In the genomic region with DNA sequence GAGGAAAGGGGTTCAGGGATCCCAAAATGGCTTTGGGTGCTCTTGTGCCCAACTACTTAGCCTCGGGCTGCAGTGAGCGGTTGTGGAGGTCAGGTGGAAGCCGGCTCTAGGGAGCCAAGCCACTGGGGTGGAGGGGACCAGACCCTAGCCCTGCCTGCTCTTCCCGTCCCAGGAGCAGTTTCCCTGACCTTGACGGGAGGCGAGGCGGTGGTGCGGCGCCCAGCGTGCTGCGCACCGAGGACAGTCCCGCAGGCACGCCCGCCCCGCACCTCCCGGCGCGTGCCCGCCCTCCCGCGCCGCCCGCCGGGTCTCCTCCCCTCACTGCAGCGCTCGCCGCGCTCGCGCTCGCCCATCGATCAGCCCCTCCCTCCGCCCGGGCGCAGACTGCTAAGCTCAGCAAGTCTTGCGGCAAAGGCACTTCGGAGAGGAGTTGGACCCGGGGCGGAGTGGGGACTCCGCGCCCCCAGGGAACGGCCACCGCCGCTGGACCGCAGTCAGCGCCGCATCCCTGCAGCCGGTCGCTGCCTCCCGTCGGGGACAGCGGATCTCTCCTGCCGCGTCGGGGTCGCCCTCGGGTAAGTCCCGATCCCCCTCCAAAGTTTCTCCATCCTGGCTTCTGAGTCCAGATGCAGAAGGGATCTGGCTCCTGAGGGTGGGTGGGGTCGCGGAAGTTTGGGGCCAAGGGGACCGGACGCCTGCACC, we compare ENCODE assay signal across 8 mouse cellular contexts. TPM values are rescaled to one million over a fixed set of nuclear protein-coding genes. Genes with fewer than 3 reads are reported as not detected.
A peak's percentile ranks its signal among the peaks of the same experiment; 100 is the strongest.
DNase-seq lines count a peak whose midpoint lies in the region; ATAC-seq and TF ChIP-seq lines count a peak whose summit lies in the region.

A gene (plus strand): TSS at position 417 of the 702 bp plus-strand sequence.

- WGBS in heart, postnatal 0 days = under 1% methylated on average over 34 of the region's 63 CpGs
- WGBS in lung, postnatal 0 days = under 1% methylated on average over 50 of the region's 63 CpGs

- H3K27me3 ChIP-seq in E14TG2a.4 (ENCODE audit: insufficient read depth, low read length) = peaks cover 86% of the 10 kb centered on the region
- H3K27me3 ChIP-seq in heart, postnatal 0 days (ENCODE audit: control insufficient read depth, insufficient read depth, low read length) = peaks cover 65% of the 10 kb centered on the region
- H3K27me3 ChIP-seq in lung, postnatal 0 days (replicated peaks; ENCODE audit: insufficient read depth, low read length) = peaks cover 46% of the 10 kb centered on the region

- TF ChIP-seq EP300 in heart, postnatal 0 days (IDR thresholded peaks at IDR 0.05; ENCODE audit: low read depth) = no peak
- no peak for TF ChIP-seq EP300 in lung, postnatal 0 days (IDR thresholded peaks at IDR 0.05)

- DNase-seq in MN1 (ENCODE audit: low spot score) = peak; percentile 63
- peak; percentile 71 for DNase-seq in embryo, embryonic 10 days (ENCODE audit: low spot score)
- DNase-seq in heart, postnatal 0 days (ENCODE audit: low spot score) = no peak
- DNase-seq in layer of hippocampus, postnatal 14 days (ENCODE audit: low spot score in 2 of 2) = no peak
- no peak for DNase-seq in lung, postnatal 0 days (ENCODE audit: low spot score)
- DNase-seq in right cerebral cortex, postnatal 25 days = peak; percentile 46
- DNase-seq in thymus, postnatal 25 days = no peak

- no peaks in the 10 kb centered on the region for H3K9me3 ChIP-seq in E14TG2a.4 (ENCODE audit: low read length)
- H3K9me3 ChIP-seq in heart, postnatal 0 days (replicated peaks; ENCODE audit: control insufficient read depth, low read length) = no peaks in the 10 kb centered on the region
- H3K9me3 ChIP-seq in lung, postnatal 0 days (ENCODE audit: low read length) = no peaks in the 10 kb centered on the region

- peaks cover 33% of the 10 kb centered on the region for H3K4me1 ChIP-seq in E14TG2a.4 (replicated peaks; ENCODE audit: low read depth, low read length)
- 0 out of 2 replicates have a peak, but pooled peaks cover 4% of the 10 kb centered on the region for H3K4me1 ChIP-seq in heart, postnatal 0 days (ENCODE audit: control insufficient read depth, insufficient read depth)
- peaks cover 12% of the 10 kb centered on the region for H3K4me1 ChIP-seq in lung, postnatal 0 days (ENCODE audit: insufficient read depth, low read depth, low read length)

- H3K4me2 ChIP-seq in heart, postnatal 0 days (ENCODE audit: low read depth, low read length) = peak within 1 kb of the TSS; percentile 91
- peak within 1 kb of the TSS; percentile 82 for H3K4me2 ChIP-seq in lung, postnatal 0 days (replicated peaks; ENCODE audit: low read depth, low read length)

- H3K27ac ChIP-seq in heart, postnatal 0 days (ENCODE audit: low read depth) = no peak within 1 kb of the TSS
- no peak within 1 kb of the TSS for H3K27ac ChIP-seq in lung, postnatal 0 days (ENCODE audit: low read length)

- H3K36me3 ChIP-seq in E14TG2a.4 (ENCODE audit: insufficient read depth, low read length) = no peaks in the 10 kb centered on the region
- no peaks in the 10 kb centered on the region for H3K36me3 ChIP-seq in heart, postnatal 0 days (replicated peaks; ENCODE audit: control insufficient read depth, insufficient read depth, low read length)
- H3K36me3 ChIP-seq in lung, postnatal 0 days (ENCODE audit: insufficient read depth, low read length) = no peaks in the 10 kb centered on the region

- peak within 1 kb of the TSS; percentile 83 for H3K4me3 ChIP-seq in E14TG2a.4 (replicated peaks; ENCODE audit: low read length)
- H3K4me3 ChIP-seq in heart, postnatal 0 days (ENCODE audit: low read depth, low read length) = peak within 1 kb of the TSS; percentile 57
- H3K4me3 ChIP-seq in lung, postnatal 0 days (ENCODE audit: low read depth, low read length) = peak within 1 kb of the TSS; percentile 43

- TF ChIP-seq CTCF in E14TG2a.4 (conservative IDR thresholded peaks at IDR 0.05; ENCODE audit: low read length) = no peak
- TF ChIP-seq CTCF in heart, postnatal 0 days (IDR thresholded peaks at IDR 0.05; ENCODE audit: low read depth) = no peak
- TF ChIP-seq CTCF in lung, postnatal 0 days (IDR thresholded peaks at IDR 0.05) = no peak

- ATAC-seq in heart, postnatal 0 days (ENCODE audit: insufficient read depth, low read depth) = peak; percentile 5; the same call in 1 of the 2 replicates
- 0 out of 2 replicates have a peak, but pooled peaks have one; percentile 13 for ATAC-seq in lung, postnatal 0 days

- no peak within 1 kb of the TSS for H3K9ac ChIP-seq in heart, postnatal 0 days (replicated peaks; ENCODE audit: low read depth, low read length)
- H3K9ac ChIP-seq in lung, postnatal 0 days (replicated peaks; ENCODE audit: low read depth) = no peak within 1 kb of the TSS

RNA-seq across cellular contexts. Expression of the gene that starts here (rescaled TPM):
- total RNA-seq in heart, postnatal 0 days (2014; rRNA removed; ENCODE audit: low replicate concordance) = 0.53 TPM in 1 of 2 replicates, not detected in the other
- polyA plus RNA-seq in heart, postnatal 0 days (2015; fragmentation: Nextera tagmentation; extraction: Ambion mirVana) = 0.03 and 0.04 TPM in 2 replicates
- total RNA-seq in layer of hippocampus, postnatal 14 days (2021) = 10 to 100 TPM; 21.2 to 21.9 TPM
- 0.14 TPM in 2 replicates for polyA plus RNA-seq in lung, postnatal 0 days (2015; fragmentation: Nextera tagmentation; extraction: Ambion mirVana)

Comparison
In these comparisons a context has a peak if more than half of its experiments do, and no peak if none do; other contexts are left out.
1. RNA of the gene that starts here (total RNA-seq): 21.2 to 21.9 TPM in layer of hippocampus, postnatal 14 days; 0.53 TPM in heart, postnatal 0 days; every median in the first group is over 10 times any median in the second.
2. Peak in ATAC-seq, H3K4me3 ChIP-seq and H3K4me2 ChIP-seq in heart, postnatal 0 days; RNA of the gene not detected or under 1 TPM.
3. Peak in ATAC-seq, H3K4me3 ChIP-seq and H3K4me2 ChIP-seq in lung, postnatal 0 days; RNA of the gene not detected or under 1 TPM.
4. DNase-seq: peak in MN1 (single experiment), embryo, embryonic 10 days (single experiment) and right cerebral cortex, postnatal 25 days (single experiment); none in heart, postnatal 0 days (single experiment), layer of hippocampus, postnatal 14 days (0 of 2), lung, postnatal 0 days (single experiment) and thymus, postnatal 25 days (single experiment).
5. Peak in every context shown above with its lines, with median percentiles within 50 percentile points of each other: H3K4me3 ChIP-seq.